Mouse (Mus musculus) mesoderm, embryonic 11.5 days (tissue): ENCODE measurements at regions not wholly inside any gene's neighbourhood (a gene's known extent, or its start where the extent isn't known, plus 50 kb on each side); places are given as distances from the start of the nearest gene placed in this dataset.
"Not testable (repeated sequence)": the region's sequence is repeated elsewhere in the genome, so short reads cannot be mapped to it uniquely, and the experiment has no call there.

Experiments used
- DNase-seq: peaks from one replicate; pipeline ENCODE4 v3.0.0-alpha.2; 2012; ENCODE audit warnings: low read depth, low spot score

- DNase-seq: no peak
Measured at GRCm38 (mm10) chr11:48657851-48658250, 142.3 kb upstream of the Rack1 start.

- no peak for DNase-seq
Measured at GRCm38 (mm10) chr11:48661641-48662040, 138.5 kb upstream of the Rack1 start.

DNA sequence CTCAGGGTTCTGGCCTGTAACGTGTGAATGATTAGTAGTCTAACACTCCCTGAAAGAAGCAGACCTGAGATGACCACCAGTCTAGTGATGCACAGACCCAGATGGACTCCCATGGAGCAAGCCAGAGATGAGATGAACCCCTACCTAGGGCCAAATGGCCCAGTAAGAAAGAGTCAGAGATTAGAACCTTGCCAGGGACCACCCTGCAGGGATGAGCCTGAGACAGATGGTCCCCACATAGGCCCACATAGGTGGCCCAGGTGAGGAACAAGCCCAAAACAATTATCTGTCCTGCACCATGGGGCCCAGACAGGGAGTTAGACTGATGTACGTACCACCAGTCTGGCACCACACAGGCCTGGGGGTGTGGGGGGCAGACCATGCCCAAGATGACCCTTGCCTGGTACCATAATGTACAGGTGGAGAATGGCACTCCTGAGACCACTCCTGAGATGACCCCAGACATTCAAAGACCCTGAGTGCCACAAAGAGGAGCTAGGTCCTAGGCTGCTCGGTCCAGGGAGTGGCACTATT, 115.3 kb upstream of the Rack1 start:
- DNase-seq: no peak

DNA sequence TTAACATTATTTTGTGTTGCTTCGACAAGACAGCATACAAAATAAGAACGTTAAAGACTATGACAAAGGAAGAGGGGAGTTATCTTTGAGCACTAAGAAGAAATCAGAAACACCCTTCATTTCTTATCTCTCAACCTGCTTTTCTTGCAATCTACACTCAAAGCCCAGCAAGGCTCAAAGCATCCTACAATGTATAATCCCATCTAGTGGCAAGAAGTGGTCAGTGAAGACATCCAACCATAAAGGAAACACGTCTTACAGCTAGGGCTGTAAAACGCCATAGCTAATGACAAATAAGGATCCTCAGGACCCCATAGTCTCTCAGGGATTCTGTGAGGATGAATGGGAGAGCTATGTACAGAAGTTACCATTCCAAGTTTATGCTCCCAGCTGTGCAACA, 110.1 kb upstream of the Rack1 start:
- DNase-seq: no peak

DNA sequence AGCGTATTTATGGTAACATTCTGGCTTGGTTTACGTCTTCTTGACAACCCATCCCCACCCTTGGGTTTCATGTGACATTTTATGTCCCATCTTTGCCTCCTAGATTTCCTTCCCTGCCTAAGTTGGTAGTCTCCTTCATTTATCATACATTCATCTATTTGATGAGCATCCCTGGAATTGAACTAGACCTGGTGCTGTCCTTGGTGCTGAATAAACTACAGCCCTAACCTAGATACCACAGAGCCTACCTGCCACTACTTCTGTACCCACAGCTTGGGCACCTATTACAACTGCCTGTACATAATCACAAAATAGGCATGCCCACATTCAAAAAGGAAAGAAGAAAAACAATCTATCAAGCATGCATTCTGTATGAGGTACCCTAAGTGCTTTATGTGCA, 103.8 kb upstream of the Rack1 start:
- peak; percentile 69 for DNase-seq

GRCm38 (mm10) chr11:48697191-48697590, 102.9 kb upstream of the Rack1 start:
- DNase-seq: no peak

DNA sequence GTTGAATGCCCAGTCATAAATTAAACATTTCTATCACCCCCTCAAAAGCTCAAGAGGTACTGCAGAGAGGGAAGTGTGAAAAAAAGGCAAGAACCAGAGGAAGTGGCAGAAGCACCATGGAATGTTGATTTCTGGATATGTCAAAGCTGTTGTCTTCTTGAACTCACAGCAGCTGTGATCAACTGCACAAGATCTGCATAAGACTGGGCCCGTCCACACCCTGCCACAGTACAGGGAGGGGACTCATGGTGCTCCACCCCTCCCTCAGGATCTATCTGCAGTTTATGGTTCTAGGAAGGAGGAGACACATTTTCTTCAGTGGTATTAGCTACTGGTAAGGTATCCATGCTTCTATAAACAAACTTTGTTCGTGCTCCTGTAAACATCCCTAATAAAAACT, 92.9 kb upstream of the Rack1 start:
- DNase-seq: no peak

DNA sequence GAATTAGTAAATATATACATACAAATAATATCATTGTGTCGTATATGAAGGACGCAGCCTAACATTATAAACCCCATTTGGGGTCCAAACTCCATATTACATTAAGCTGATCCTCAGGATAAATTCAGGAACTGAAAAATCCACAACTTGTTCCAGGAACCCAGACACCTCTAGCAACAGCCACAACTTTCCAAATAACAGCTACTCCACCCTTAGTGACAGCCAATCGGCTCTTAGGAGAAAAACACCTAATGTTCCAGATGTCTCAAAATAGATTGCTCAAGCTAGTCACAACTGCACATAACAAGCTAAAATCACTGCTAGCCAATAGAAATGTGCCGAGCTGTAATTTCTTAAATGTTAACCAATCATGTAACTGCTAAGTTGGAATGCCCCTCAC, 89.2 kb upstream of the Rack1 start:
- DNase-seq: no peak

- no peak for DNase-seq
Measured at GRCm38 (mm10) chr11:48724068-48724467, 76.1 kb upstream of the Rack1 start.

DNA sequence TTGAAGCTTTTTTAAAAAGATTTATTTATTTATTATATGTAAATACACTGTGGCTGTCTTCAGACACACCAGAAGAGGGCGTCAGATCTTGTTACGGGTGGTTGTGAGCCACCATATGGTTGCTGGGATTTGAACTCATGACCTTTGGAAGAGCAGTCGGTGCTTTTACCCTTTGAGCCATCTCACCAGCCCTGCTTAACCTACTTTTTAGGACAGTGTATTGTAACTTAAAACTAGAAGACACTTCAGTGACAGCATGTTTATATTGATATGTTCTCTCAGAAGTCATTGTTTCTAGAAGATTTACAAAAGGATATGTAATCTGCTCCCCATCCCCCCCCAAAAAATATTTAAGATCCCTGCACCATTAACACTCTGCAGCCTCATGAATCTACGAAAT, 69.3 kb upstream of the Rack1 start:
- not testable (repeated sequence) for DNase-seq

- DNase-seq: no peak
Measured at GRCm38 (mm10) chr11:48746503-48746902, 53.6 kb upstream of the Rack1 start.

DNA sequence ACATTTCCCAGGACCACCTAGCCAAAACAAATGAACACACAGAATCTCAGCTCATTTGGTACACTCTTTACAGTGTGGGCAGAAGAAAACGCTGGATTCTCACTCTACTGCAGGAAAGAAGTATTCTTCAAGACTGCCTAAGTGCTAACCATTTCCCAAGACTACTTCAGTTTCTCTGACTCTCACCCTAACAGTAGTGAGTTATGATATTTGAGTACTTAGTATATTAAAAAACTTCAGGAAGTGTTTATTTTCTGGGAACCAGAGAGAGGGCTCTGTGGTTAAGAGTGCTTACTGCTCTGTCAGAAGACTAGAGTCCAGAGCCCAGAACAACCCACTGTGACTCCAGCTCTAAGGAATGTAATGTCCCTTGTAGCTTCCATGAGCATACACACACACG, 52.1 kb upstream of the Rack1 start:
- DNase-seq: no peak
